Mouse (Mus musculus): ENCODE data around the gene B4galnt3.

- no peak for TF ChIP-seq POLR2A (IDR thresholded peaks at IDR 0.05; ENCODE audit: borderline replicate concordance, insufficient read depth, low read length)
- no peak for TF ChIP-seq CTCF (IDR thresholded peaks at IDR 0.05; ENCODE audit: borderline replicate concordance, insufficient read depth, low read depth, low read length)
Measured at GRCm38 (mm10) chr6:120190365-120190764, 104.0 kb downstream of the B4galnt3 start.

All from cerebellum, adult 2 months (tissue).